Mouse (Mus musculus) cerebellum, adult 18-20 months (tissue): ENCODE results near the gene Tma7.

ENCODE experiments used
- DNase-seq, 2 experiments: peaks; one replicate each; pipeline ENCODE4 v3.0.0; 2021

The Tma7 gene

DNA sequence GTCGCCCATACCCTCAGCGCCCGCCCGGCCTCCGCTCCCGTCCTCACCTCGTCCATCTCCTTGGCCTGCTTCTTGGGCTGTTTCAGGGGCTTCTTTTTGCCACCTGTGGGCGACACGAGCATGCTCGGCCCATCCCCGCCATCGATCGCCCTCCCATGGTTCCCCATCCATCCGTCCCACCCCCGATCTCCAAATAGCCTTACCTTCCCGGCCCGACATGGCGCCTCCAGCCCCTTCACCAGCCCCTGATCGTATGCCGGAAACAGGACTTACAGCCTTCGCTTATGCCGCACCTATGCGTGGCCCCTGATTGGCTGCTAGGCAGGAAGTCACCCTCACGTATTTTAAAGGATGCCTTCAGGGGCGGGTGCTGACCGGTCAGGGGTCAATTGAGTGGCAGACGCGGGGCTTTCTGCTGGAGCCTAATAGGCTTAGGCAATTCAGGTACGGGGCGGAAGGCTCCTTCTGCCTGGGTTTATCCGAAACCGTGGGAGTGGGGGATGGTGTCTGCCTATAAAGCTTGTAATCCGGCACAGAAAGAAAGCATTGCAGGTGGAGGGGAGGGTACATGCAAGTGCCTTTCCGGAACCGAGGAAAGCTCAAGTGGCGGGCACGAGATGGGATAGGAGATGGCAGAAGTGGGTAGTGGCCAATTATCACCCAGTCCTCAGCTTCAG lies at the start of gene Tma7, which contains the start of gene Ccdc51:
Gene Tma7, minus strand, starts transcription at position 464 of the 677 bp plus-strand sequence.
Gene Ccdc51, plus strand, starts transcription at position 370 of the 677 bp plus-strand sequence.
- DNase-seq = peak; percentile 82 to 91

DNA sequence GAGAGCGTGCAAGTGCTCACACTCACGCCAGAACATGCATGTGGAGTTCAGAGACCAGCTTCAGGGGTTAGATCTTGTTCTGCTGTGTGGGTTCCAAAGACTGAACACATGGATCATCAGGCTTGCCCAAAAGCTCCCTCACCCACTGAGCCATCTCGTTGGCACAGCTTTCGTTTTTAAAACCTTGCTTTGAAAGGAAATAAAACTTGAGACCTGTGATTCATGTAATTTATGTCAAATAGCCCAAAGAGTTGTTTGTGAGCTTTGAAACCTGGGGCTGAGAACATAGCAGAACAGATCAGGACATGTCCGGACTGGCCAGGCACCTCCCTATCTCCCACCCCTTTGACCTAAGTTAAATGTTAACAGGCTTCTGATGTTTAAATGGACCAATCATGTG lies 47.7 kb upstream of the Tma7 start:
- DNase-seq = no peak

DNA sequence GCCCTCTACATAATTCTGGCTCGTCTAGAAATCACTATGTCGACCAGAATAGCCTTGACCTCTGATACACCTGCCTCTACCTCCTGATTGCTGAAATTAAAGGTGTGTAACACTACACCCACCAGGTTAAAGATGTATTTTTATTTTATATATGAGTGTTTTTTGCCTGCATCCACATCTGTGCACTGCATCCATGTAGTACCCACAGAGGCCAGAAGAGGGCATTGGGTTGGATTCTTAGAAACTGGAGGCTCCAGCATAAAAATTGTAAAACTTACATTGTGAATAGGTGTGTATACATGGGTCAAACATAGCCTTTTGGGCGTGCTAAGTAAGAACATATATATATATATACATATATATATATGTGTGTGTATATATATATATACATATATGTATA lies 45.8 kb upstream of the Tma7 start:
- DNase-seq = peak in 1 of 2 experiments; percentile 14

DNA sequence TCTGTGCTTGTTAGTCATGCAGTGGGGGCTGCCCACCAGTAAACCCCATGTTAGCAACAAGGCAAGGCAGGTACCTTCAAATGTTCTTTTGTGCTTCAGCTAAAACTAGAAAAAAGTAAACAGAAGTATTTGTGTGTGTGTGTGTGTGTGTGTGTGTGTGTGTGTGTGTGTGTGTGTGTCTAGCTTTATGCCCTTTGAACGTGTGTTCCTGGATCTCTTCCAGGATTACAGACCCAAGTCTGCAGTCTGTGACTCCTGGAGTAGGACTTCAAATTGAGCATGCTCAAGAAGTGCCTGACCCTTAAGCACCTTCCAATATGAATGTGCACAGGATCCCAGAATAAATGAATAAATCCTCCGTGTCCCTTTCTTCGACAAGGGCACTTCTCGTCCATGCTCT lies 44.7 kb upstream of the Tma7 start:
- no peak for DNase-seq

DNA sequence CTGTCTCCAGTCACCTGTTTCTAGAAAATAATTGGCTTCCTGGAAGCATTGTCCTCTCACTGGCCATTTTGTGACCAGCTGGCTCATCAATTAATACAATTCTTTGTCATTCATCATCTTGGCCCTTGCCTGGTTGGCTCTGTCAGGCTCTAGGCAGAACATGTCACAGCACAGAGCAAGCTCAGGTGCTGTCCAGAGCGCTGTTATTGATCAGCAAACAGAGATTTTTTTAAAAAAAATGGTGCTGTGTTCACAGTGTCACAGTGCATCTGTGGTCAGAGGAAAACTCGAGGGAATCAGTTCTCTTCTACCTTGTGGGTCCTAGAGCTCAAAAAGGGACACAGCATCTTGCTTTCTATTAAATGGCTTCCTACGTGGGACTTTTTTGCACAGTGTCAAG lies 43.1 kb upstream of the Tma7 start:
- DNase-seq = no peak

DNA sequence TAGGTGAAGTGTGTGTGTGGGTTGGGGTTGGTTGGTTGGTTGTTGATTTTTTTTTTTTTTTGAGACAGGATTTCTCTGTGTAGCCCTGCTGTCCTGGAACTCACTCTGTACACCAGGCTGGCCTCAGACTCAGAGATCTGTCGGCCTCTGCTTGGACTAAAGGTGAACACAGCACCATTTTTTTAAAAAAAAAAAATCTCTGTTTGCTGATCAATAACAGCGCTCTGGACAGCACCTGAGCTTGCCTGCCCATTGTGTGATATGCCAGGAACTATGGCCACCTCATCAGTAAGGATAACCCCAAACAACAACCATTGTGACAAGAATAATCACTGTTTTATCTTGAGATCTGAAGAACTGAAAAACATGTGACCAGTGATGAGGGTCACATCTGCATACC lies 42.7 kb upstream of the Tma7 start:
- no peak for DNase-seq

DNA sequence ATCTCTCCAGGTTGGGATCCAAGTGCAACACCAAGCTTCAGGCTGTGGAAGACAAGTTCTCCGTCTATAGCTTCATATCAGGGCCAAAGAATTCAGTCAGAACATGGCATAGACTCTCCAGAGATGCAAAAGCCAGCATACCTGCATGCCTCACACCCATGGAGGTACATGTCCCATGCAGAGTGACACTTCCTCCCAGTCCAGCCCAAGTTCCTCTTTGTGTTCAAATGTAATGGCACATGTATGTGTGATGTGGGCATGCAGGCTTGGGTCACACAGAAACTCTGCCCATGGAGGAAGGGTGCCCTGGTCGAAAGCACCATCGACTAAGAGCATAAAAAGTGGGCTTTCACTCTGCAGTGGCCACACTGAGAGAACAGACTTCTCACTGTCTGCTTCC lies 41.8 kb upstream of the Tma7 start:
- no peak for DNase-seq

DNA sequence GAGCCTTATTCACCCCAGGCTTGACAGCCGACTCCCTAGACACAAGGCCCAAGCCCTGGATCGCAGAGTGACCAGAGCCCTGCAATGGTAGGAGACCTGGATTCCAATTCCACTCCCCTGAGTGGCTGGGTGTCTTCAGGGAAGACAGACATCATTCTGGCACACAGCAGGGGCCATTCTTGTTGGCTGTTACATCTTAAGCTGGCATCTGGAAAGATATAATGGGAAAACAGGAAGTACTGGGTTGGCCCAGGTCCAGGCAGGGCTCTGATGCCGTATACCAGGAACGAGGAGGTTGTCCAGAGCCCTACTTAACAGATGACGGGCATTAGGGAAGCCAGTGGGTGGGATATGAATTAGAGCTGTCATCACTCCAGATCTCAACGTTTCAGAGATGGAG lies 40.9 kb upstream of the Tma7 start:
- DNase-seq = no peak

DNA sequence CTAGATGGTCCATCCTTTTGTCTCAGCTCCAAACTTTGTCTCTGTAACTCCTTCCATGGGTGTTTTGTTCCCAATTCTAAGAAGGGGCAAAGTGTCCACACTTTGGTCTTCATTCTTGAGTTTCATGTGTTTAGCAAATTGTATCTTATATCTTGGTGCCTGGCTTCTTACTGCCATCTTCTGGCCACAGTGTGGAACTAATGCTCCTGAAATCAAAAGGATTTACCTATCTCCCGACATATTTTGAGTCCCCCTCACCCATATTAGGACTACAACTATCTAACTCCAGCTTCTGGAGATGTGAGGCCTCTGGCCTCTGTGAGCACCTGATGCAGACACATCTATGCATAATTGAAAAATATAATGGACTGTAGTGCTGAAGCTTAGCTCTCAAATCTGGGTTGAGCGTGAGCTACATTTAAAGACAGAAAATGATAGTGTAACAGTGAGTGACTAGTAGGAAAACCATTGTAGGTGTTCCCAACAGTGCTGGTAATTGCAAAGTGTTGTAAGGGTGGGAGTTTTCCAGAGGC lies 40.2 kb upstream of the Tma7 start:
- DNase-seq = peak; percentile 38 to 42

DNA sequence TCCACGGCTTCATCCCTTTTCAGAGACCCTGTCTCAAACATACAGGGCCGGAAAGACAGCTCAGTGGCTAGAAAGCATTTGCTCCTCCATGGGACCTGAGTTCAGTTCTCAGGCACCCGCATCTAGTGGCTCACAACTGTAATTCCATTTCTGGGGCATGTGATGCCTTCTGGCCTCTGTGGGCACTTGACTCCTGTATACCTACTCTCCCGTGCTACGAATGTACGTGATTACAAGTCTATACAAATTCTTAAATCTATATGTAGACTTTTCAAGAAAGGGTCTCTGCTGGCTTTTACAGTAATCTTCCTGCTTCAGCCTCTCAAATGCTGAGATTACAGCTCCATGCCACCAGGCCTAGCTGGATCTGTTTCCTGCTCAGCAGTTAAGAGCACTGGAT lies 38.6 kb upstream of the Tma7 start:
- no peak for DNase-seq

DNA sequence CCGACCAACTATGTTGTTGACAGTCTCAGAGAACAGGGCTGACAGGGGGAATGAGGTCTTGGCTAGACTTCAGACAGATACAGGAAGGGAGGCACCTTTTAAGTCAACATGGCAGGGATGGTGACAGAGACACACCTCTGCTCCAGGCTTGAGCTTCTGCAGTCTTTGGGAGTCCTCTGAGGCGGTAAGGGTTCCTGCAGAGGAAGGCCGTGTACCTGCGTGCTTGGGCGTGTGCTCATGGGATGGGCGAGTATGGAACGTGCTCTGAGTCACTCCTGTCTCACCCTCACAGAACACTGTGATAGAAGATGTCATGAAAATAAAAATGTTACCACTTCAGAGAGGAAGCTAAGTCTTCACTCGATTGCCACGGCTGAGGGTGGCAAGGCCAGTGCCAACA lies 37.2 kb upstream of the Tma7 start:
- DNase-seq = no peak

DNA sequence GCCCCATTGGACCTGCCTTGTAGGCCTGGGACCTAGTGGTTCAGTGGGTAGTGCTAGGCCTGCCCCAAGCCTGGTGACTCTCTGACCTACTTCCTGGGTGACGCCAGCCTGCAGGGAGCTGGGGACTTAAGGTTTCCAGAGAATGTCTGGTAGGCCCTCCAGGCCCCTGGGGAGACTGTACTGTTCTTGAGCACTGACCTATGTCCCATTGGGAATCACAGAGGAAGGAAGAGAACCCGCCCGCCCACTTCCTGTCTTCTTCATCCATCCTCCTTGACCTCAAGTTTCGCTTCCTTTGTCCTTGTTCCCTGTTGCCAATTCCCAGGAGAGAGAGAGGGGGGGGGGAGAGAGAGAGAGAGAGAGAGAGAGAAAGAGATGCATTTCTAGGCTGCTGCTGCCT lies 35.7 kb upstream of the Tma7 start:
- DNase-seq = no peak

DNA sequence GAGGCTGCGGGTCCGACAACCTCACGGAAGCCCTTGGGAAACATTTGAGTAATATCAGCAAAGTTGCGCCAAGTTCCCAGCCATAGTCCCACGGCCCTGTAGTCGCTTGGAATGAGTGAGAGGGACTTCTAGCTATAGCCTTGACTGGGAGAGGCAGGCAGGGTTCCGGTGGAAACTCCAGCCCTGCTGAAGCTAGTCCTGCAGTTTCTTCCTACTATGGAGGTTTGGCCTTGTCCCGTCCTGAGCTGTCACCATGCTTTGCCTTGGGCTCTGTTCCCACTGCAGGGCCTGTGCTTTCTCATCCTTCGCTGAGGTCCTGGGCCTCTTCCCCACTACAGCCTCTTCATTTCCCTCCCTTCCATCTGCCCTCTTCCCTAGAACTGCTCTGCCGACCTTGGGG lies 33.8 kb upstream of the Tma7 start:
- DNase-seq = no peak

DNA sequence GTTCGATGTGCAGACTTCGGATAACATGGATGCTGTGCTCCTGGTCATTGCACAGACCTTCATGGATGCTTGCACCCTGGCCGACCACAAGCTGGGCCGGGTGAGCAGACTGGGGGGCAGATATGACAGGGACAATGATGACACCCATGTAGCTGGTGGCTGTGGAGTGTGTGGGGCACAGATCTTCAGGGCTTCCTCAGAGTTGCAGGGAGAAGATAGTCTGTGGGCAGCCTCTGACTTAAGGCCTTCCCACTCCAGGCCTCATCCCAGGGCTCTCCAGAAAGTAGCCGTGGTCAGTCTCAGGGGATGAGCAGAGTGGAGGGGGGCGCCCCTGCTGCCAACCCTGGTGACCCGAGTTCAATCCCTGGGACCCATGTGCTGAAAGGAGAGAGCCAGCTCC lies 32.5 kb upstream of the Tma7 start:
- DNase-seq = no peak

DNA sequence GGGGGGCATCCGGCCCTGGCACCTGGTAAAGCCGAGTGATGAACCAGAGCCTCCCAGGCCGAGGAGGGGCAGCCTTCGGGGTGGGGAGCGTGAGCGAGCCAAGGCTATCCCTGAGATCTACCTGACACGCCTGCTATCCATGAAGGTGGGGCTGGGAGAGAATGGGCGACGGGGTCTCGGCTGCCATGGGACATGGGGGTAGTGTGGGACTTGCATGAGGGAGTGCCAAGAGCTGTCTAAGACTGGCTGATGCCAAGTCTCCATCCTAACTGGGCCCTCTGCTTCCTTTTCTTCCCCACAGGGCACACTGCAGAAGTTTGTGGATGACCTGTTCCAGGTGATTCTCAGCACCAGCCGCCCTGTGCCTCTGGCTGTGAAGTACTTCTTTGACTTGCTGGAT lies 31.9 kb upstream of the Tma7 start:
- DNase-seq = no peak

DNA sequence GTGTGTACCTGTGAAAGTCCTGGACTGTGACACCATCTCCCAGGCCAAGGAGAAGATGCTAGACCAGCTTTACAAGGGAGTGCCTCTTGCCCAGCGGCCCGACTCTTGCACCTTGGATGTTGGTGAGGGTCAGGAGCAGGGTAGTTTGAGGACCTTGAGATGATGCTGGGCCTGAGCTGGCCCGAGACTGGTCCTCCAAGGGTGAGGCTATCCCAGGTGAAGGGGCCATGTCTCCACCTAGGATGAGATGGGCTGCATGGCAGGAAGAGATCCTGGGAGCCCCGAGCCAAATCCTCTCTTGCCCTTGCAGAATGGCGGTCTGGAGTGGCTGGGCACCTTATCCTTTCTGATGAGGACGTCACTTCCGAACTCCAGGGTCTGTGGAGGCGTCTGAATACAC lies 30.9 kb upstream of the Tma7 start:
- no peak for DNase-seq

DNA sequence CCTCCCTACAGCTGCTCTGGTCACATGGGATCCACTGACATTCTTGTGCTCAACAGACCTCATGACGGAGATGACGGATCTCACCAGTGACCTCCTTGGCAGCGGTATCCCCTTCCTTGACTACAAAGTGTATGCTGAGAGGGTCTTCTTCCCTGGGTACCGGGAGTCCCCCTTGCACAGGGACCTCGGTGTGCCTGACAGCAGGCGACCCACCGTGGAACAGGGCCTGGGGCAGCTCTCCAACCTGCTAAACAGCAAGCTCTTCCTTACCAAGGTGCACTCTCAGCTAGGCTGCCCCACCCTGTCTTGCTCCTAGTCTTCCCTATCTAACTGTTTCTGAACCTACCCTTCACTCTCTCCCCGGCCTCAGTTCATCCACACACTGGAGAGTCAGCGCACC lies 29.2 kb upstream of the Tma7 start:
- DNase-seq = no peak

DNA sequence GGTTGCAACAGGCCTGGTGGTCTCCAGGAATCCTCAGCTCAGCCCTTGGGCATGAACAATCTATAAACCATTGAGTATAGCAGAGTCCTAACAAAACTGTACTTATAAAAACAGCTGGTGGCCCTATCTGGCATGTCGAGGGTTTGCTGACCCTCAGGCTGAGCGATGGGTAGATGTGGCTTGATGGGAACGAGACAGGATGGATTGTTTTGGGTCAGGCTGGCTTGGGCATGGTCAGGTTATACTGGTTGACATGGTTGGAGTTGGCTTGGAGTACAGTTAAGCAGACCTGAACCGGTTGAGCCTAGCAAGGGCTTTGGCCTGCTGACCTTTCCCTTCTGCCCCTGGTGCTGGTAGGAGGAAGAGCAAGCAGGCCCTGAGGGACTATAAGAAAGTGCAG lies 28.7 kb upstream of the Tma7 start:
- DNase-seq = no peak

DNA sequence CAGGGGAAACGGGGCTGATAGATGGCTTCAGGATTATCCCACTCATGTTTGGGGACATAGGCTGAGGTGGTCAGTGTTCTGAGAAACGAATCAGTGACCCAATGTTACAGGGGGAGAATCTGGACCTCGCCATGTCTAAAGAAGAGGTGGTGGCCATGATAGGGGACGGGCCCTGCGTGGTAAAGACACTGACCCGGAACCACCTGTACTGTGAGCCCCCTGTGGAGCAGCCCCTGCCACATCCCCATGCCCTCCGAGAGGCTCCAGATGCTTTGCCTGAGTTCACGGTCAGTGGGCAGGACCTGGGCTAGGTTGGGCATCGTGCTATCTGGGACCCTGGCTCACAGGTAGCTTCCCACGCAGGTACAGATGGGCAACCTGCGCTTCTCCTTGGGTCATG lies 27.9 kb upstream of the Tma7 start:
- no peak for DNase-seq

DNA sequence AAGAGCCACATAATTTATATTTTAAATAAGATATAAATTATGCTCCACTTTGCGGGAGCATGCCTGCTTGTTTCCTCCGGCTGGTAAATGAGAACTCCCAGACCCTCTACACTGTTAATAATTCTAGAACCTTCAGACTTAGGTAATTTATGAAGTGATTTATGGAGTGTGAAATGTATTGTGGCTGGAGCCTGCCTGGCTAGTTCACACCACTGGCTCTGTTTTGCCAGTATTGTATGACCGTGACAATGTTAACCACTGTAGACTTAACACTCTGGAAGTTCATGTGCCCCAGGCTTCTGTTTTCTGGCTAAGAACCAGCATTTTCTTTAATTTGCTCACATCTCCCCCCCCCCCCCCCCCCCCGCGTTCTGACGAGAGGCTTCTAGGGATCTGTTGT lies 25.0 kb upstream of the Tma7 start:
- no peak for DNase-seq

DNA sequence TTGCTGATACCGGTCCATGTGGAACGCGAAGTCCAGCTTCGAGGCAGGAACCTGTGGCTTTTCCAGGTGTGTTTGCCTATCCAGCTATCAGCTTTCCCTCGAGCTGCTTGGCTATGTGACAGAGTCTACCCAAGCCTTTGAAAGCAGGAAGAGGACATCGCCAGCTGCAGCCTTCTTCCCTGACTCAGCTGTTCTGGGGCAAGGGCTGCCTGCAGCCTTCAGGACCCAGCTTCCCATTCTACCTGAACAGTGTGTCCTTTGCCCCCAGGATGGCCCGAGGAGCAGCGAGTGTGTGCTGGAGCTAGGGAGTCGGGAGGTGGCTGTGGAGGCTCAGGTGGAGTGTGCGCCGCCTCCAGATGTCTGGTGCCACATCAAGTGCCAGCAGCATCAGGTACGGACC lies 23.3 kb upstream of the Tma7 start:
- no peak for DNase-seq

DNA sequence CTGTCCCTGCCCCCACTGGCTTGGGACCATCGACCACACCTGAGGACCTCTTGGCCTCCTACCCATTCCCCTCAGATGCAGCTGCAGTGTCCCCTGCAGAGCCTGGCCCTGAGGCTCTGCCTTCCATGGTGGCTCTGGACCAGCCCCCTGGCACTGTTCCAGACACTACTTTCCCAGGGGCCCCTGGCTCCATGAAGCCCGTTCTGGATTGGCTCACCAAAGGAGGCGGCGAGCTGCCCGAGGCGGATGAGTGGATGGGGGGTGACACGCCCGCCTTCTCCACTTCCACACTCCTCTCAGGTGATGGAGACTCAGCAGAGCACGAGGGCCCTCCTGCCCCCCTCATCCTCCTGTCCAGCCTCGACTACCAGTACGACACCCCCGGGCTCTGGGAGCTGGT lies 22.6 kb upstream of the Tma7 start:
- no peak for DNase-seq

DNA sequence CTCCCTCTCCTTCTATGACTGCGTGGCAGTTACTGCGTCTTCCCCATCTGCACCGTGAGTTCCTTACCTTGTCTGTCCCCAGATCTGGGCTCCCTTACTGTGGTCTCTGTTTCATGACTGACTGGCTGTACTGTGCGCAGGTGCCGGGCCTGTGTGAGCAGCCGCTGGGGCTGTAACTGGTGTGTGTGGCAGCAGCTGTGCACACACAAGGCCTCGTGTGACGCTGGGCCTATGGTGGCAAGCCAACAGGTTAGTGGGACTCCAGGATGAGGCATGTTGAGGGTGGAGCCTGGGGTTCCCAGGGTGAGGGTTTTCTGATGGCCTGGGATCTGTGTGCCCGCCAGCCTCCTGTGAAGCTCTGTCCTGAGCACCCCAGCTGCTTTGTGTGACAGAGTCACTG lies 21.7 kb upstream of the Tma7 start:
- no peak for DNase-seq

DNA sequence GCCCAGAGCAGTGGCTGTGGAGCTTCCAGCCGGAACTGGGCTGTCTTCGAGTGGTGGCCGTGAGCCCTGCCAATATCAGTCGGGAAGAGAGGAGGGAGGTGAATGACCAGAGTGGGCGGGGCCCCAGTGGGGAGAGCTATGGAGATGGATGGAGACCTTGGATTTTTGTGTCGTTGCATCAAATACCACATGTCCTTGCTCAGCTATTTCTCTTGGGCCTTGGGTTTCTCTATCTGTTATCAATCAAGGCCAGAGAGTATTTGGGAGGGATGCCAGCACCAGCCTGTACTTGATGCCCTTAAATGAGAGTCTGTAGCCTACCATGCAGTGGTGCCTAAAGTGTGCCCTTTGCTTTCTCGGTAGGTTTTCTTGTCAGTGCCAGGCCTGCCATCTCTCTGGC lies 20.9 kb upstream of the Tma7 start:
- DNase-seq = no peak

DNA sequence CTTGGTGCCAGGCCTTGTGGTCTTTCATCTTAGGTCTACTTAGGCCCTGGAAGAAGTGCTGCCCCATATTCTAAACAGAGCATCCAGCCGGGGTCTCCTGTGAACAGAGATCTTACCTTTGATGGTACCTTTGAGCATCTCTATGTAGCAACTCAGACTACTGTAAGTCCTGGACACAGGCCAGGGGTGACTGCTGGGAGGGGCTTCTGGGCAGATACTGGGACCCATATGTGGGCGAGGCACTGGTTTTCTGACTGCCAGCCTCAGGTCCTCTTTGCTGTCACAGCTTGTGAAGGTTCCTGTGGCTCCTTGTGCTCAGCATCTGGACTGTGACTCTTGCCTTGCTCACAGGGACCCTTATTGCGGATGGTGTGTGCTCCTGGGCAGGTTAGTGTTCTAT lies 20.2 kb upstream of the Tma7 start:
- no peak for DNase-seq
